Mouse (Mus musculus) lung, adult 2 months (tissue): ENCODE results near the gene Gm16223. TPM values are rescaled to one million over a fixed set of nuclear protein-coding genes. Genes with fewer than 3 reads are reported as not detected.

Experiments
- DNase-seq: peaks from one replicate; pipeline ENCODE4 v3.0.0; 2022
- H3K4me1 ChIP-seq: fragments of 200-500 bp; 2 replicates; pipeline ENCODE4 v1.6.1; 2011; ENCODE audit warnings: low read length; ENCODE audit not compliant: control insufficient read depth, insufficient read depth
- H3K4me3 ChIP-seq: fragments of 200-500 bp; replicated peaks from 2 replicates; pipeline ENCODE3; 2011; ENCODE audit warnings: low read depth, mild to moderate bottlenecking, control low read depth, low read length; ENCODE audit errors: extremely low read depth
- CTCF ChIP-seq: fragments of 200-500 bp; IDR thresholded peaks from 2 replicates; pipeline ENCODE4 v1.5.1; 2011; ENCODE audit warnings: mild to moderate bottlenecking, low read length, control low read depth; ENCODE audit not compliant: insufficient read depth
- POLR2A ChIP-seq: fragments of 200-500 bp; IDR thresholded peaks from 2 replicates; pipeline ENCODE4 v1.6.1; 2011; ENCODE audit warnings: low read depth, mild to moderate bottlenecking, control low read depth, low read length, borderline replicate concordance; ENCODE audit errors: extremely low read depth
- WGBS: fragments of 180-500 bp; shearing (Covaris S2); methylation state at CpG from one replicate; pipeline ENCODE4 v1.1.7; 2018; 5-methylcytosine and 5-hydroxymethylcytosine counted together
- polyA plus RNA-seq: library from polyadenylated mRNA; depleted of rRNA; stranded (reverse); fragments of >200 nt; gene quantifications from 2 replicates; pipeline ENCODE4 v1.2.3, GENCODE M21; 2012; rRNA removed

Gene Gm16223
- polyA plus RNA-seq: not detected in 2 replicates

- H3K4me3 ChIP-seq: no peak within 1 kb of the TSS
- no peaks in the 10 kb centered on the region for H3K4me1 ChIP-seq
- WGBS: 70% methylated on average over 10 of the region's 10 CpGs
- no peak for DNase-seq
- TF ChIP-seq CTCF: no peak
- no peak for TF ChIP-seq POLR2A
Measured at GRCm38 (mm10) chr5:42067476-42068187, at the start of gene Gm16223. TSS of gene Gm16223 (plus strand) at chr5:42067960.

DNA sequence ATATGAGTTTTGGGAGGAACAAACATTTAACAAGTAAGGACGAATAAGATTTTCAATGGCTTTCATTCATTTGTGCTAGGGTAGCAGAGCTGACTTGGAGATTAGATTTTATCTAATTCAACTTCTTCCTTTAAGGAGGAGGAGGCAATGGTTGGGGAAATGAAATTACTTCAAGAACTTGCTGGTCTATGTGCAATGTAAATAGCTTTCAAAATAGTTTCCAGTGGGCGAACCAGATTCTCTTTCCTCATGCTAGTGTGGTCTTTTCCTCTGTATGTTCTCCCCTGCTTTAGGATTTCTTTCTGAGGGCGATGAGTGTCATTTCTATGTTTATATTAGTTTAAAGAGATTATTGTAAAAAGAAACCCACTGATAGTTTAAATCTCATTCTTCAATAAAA lies 45.7 kb upstream of the Gm16223 start:
- TF ChIP-seq CTCF: no peak
- no peak for TF ChIP-seq POLR2A
- H3K4me1 ChIP-seq: no peaks in the 10 kb centered on the region
- H3K4me3 ChIP-seq: no peak overlapping the region
- DNase-seq: no peak
- WGBS: 67% methylated on average over 3 of the region's 3 CpGs

- Histone ChIP-seq H3K4me3 (no peak overlapping the region), H3K4me1 (no peaks in the 10 kb centered on the region)
- WGBS: 46% methylated on average over 1 of the region's 1 CpGs
- TF ChIP-seq POLR2A (no peak), CTCF (no peak)
- DNase-seq: no peak
Measured at GRCm38 (mm10) chr5:42023521-42023920, 44.2 kb upstream of the Gm16223 start.

DNA sequence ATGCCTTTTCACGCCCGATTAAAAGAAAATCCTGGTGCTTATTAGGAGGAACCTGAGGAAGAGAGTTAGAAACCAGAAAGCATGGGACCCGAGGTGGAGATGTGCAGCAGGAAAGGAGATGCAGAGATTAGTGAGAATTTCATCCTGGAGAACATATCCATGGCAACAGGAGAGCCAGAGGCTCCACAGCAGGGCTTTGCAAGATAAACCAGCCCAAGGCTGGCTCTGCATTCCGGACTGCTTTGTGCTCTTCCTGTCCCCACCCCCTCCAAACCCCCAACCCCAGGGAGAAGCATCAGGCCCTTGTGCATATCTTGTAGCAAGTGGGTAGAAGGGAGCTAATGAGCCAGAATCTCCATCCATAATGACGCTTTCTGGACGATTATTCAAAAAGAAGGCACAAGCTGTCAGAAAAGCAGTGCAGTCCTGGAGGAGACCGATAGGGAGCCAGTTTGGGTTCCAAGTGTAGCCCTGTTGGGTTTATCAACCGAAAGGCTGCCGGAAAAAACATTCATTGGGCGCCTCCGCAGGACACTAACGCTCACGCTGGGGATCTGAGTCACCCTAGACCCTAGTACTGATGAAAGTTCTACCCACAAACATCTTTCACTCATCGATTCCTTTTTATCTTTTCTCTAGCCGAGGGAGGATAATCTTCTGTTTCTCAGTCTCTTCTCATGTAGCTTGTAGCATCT lies 31.2 kb upstream of the Gm16223 start:
- Histone ChIP-seq H3K4me1 (no peaks in the 10 kb centered on the region), H3K4me3 (no peak overlapping the region)
- no peak for DNase-seq
- WGBS: 57% methylated on average over 15 of the region's 15 CpGs
- TF ChIP-seq CTCF: no peak
- TF ChIP-seq POLR2A: no peak

GRCm38 (mm10) chr5:42054636-42055035 lies 13.1 kb upstream of the Gm16223 start:
- WGBS: 77% methylated on average over 4 of the region's 4 CpGs

DNA sequence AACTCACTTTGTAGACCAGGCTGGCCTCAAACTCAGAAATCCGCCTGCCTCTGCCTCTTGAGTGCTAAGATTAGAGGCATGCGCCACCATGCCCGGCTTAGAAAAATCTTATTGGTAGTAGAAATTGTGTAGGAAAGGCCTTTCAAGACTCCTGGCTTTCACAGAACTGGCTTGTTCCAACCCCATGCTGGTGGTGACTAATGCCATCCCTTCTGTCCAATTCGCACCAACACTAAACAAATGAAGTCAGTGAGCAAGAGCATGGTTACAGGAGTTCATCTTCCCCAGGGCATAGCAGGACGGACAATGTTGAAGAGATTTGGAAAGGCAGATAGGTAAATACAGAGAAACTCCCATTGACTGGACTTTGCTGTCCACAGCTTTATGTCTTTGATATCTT lies 12.6 kb upstream of the Gm16223 start:
- Histone ChIP-seq H3K4me3 (no peak overlapping the region), H3K4me1 (no peaks in the 10 kb centered on the region)
- no peak for TF ChIP-seq POLR2A
- TF ChIP-seq CTCF: no peak
- 84% methylated on average over 5 of the region's 5 CpGs for WGBS
- no peak for DNase-seq

More at GRCm38 (mm10) chr5:42054636-42055035, 13.1 kb upstream of the Gm16223 start:
- DNase-seq: no peak
- TF ChIP-seq CTCF (no peak), POLR2A (no peak)
- H3K4me3 ChIP-seq: no peak overlapping the region
- no peaks in the 10 kb centered on the region for H3K4me1 ChIP-seq

DNA sequence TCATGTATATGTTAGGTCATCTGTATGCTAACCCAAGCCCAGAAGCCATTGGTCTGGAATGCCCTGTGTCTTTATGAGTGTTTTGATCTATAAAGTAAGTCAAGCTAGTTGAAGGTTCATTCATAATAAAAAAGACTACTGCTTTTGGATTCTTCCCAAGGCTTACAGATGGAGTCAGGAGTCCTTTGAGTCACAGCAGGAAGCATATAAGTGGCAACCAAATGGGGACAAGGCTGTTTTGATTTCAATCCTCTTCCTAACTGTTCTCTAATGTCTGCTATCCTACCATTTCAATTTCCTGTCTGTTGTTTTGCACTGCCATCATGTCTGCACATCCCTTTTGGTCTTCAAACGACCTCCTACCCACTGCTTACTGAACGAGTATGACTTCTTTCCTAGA lies 2.7 kb upstream of the Gm16223 start:
- no peak for TF ChIP-seq POLR2A
- no peak for TF ChIP-seq CTCF
- no peak overlapping the region for H3K4me3 ChIP-seq
- DNase-seq: no peak
- no peaks in the 10 kb centered on the region for H3K4me1 ChIP-seq
- 47% methylated on average over 2 of the region's 2 CpGs for WGBS

DNA sequence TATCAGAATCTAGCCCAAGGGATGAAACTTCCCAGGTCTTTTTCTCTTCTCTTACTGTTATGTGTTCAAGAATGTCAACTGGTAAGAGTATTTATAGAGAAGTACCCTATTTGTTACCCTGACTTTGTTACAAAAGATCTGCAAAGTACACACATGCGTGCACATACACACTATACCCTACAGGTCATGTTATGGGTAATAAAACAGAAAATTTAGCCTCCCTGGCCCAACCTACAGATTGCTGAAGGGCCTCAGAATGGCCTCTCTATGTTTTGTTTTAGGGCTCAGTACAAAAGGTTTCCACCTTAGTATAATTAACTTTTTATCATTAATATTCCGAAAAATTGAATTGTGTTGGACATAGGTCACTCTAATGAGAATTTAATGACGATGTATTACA lies 685 bp upstream of the Gm16223 start:
- no peak overlapping the region for H3K4me3 ChIP-seq
- H3K4me1 ChIP-seq: no peaks in the 10 kb centered on the region
- WGBS: 72% methylated on average over 3 of the region's 3 CpGs
- no peak for DNase-seq
- TF ChIP-seq POLR2A: no peak
- TF ChIP-seq CTCF: no peak

DNA sequence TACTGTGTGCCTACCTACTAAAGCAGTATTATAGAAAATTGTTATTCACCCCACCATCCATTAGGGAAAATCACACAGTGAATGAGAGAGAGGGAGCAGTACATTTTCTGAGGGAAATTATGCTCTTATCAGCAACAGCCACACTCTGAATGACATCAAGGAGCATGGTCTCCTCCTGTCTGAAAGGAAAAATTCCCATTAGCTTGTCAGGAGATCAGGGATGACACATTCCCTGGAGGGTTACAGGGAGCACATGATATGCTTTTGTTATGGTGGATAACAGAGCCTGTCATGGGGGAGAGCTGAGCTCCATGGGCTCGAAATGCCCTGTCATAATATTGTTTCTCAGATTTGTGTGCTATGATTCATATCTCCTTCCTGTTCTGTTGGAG lies 424 bp downstream of the Gm16223 start:
- 41% methylated on average over 1 of the region's 1 CpGs for WGBS
- TF ChIP-seq POLR2A: no peak
- no peak for TF ChIP-seq CTCF
- H3K4me3 ChIP-seq: no peak overlapping the region
- no peaks in the 10 kb centered on the region for H3K4me1 ChIP-seq
- no peak for DNase-seq
